Mouse (Mus musculus): ENCODE data around the gene Cmss1. TPM values are rescaled to one million over a fixed set of nuclear protein-coding genes. Genes with fewer than 3 reads are reported as not detected.

The Cmss1 gene
- polyA plus RNA-seq, 1 experiment from 2014 or later, result 26.5 TPM

DNA sequence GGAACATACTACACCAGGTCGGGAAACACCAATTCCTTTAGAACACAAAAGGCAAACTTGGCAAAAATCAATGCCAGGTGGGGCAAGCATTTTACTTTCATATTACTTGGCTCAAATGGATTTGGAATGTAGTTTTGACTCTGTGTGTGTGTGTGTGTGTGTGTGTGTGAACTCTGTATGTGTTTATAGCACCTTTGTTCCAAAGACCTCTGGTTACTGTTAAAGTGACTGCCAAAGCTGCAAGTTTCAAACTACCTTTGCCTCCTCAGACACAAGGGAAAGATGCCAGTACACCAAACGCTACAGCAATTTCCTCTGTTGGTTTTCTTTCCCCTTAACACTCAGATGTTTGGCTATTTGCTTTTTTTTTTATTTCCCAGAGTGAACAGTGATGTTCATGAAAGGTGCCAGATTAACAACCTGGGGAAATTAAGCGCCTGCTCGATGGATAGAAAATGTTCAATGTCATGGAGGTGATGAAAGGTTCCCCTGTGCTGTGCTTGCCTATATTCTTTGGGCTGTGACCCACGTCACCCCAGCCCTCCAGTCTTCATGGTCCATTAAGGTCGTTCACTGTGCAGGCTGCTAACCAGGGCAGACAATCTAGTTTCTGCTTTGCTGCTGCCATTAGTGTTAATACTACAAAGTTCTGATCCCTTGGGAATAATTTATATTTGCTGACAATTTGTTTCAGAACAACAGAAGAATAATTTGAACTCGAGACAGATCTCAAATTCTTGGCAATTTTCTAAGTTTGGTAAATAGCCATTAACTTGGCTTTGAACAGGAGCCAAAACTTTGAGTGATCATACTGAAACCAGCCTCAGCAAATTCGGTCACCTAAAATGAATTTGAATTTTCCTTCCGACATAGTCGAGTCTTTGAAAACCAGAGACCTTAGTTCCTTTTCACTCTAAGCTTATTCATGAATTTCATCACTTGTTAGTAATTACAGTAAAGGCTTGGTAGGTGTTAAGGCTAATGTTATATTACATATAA, 161.3 kb downstream of the Cmss1 start:
- H3K9me3 ChIP-seq (ENCODE audit: control insufficient read depth, low read length), result no peaks in the 10 kb centered on the region
- TF ChIP-seq EP300 (optimal IDR thresholded peaks at IDR 0.05) (no peak), CTCF (IDR thresholded peaks at IDR 0.05; ENCODE audit: low read depth) (no peak)
- no peak overlapping the region for H3K27ac ChIP-seq (replicated peaks)
- 65% methylated on average over 10 of the region's 10 CpGs for WGBS
- no peak overlapping the region for H3K4me3 ChIP-seq (ENCODE audit: low read depth, low read length)
- H3K27me3 ChIP-seq (ENCODE audit: control insufficient read depth, insufficient read depth, low read length), result no peaks in the 10 kb centered on the region
- H3K9ac ChIP-seq (ENCODE audit: low read length), result no peak overlapping the region
- ATAC-seq (ENCODE audit: low FRiP score, low TSS enrichment) (no peak), DNase-seq (ENCODE audit: low spot score) (no peak)
- no peaks in the 10 kb centered on the region for H3K36me3 ChIP-seq (ENCODE audit: control insufficient read depth, insufficient read depth, low read length)
- H3K4me1 ChIP-seq (replicated peaks; ENCODE audit: control insufficient read depth, insufficient read depth), result no peaks in the 10 kb centered on the region
- H3K4me2 ChIP-seq (replicated peaks; ENCODE audit: low read depth), result no peak overlapping the region

DNA sequence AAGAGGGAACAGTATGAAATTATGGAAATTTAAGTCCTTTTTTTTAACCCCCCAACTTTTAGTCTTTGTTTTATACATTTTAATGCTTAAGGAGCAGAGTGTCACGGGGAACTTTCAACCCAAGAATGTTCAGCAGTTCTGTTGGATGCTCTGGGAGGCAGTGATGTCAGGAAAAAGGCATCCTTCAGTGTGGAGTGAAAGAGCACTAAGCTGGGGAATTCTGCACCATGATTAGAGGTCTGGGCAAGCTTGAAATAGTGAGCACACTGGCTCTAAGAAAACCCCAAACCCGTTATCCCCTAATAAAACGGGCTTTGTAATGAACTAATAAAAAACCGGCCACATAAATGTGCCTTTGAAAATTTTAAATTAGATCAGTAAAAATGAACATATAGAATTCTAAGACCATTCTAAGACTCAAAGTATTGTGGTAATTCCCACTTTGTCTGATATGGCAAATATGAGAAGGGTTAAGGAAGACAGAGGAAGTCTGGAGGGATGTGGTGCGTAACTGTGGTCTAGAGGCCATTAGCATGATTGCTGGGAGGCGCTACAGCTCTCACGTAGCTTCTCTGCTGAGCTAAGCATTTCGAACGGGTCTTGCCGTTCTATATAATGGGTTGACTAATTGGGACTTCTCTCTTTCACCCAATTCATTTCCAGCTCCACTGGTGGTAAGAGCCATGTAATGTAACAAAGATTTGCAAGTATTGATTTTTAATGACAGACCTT, 165.8 kb downstream of the Cmss1 start:
- no peaks in the 10 kb centered on the region for H3K36me3 ChIP-seq (ENCODE audit: control insufficient read depth, insufficient read depth, low read length)
- WGBS, result 83% methylated on average over 10 of the region's 10 CpGs
- no peak for TF ChIP-seq EP300 (optimal IDR thresholded peaks at IDR 0.05)
- no peak for TF ChIP-seq CTCF (IDR thresholded peaks at IDR 0.05; ENCODE audit: low read depth)

DNA sequence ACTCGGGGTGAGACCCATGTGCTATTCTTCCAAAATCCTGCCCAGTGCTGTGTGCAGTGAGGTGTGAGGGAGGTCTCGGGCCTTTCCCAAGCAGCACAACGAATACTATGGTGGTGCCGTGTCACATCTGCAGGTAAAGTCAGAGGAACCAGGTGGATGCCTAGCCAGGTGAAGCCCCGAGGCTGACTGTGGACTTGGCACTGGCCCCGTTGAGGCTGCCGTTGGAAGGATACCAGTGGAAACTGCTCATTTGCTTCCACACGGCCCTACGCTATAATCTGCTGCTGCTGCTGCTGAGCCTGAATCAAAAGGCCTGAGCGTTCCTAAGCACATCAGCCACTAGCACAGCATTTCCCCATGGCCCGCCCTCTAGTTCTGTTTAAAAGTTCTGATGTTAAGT, 167.5 kb downstream of the Cmss1 start:
- Histone ChIP-seq H3K9me3 (ENCODE audit: control insufficient read depth, low read length) (no peaks in the 10 kb centered on the region), H3K27me3 (ENCODE audit: control insufficient read depth, insufficient read depth, low read length) (no peaks in the 10 kb centered on the region), H3K4me3 (ENCODE audit: low read depth, low read length) (no peak overlapping the region), H3K9ac (ENCODE audit: low read length) (no peak overlapping the region), H3K4me2 (replicated peaks; ENCODE audit: low read depth) (no peak overlapping the region), H3K27ac (replicated peaks) (peak overlapping the region; percentile 46), H3K36me3 (ENCODE audit: control insufficient read depth, insufficient read depth, low read length) (no peaks in the 10 kb centered on the region), H3K4me1 (replicated peaks; ENCODE audit: control insufficient read depth, insufficient read depth) (no peaks in the 10 kb centered on the region; the same call in 1 of the 2 replicates)
- 69% methylated on average over 11 of the region's 11 CpGs for WGBS
- no peak for DNase-seq (ENCODE audit: low spot score)
- ATAC-seq (ENCODE audit: low FRiP score, low TSS enrichment), result no peak
- TF ChIP-seq EP300 (optimal IDR thresholded peaks at IDR 0.05) (no peak), CTCF (IDR thresholded peaks at IDR 0.05; ENCODE audit: low read depth) (no peak)

More for the DNA sequence above, 165.8 kb downstream of the Cmss1 start:
- no peaks in the 10 kb centered on the region for H3K27me3 ChIP-seq (ENCODE audit: control insufficient read depth, insufficient read depth, low read length)
- no peak overlapping the region for H3K27ac ChIP-seq (replicated peaks)
- H3K4me2 ChIP-seq (replicated peaks; ENCODE audit: low read depth), result no peak overlapping the region
- no peaks in the 10 kb centered on the region; the same call in 1 of the 2 replicates for H3K4me1 ChIP-seq (replicated peaks; ENCODE audit: control insufficient read depth, insufficient read depth)
- DNase-seq (ENCODE audit: low spot score) (no peak), ATAC-seq (ENCODE audit: low FRiP score, low TSS enrichment) (no peak)
- no peak overlapping the region for H3K9ac ChIP-seq (ENCODE audit: low read length)
- H3K4me3 ChIP-seq (ENCODE audit: low read depth, low read length), result no peak overlapping the region
- H3K9me3 ChIP-seq (ENCODE audit: control insufficient read depth, low read length), result no peaks in the 10 kb centered on the region

DNA sequence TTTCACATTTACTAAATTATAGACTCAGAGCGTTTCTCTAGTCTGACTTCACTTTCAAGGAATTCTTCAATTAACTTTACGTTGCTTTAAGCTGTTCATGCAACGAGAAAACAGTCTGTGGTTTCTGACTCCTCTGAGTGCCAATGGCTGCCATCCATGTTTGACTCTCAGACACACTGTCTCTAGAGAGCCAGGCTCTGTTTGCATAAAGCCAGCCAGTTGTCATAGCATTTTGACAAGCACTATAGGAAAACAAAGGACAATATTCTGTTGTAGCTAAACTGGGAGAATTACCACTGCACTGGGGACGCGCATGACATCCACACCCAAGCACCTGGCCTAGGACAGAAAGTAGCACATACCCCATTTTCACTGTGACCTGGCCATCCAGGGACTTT, 168.4 kb downstream of the Cmss1 start:
- Histone ChIP-seq H3K4me2 (replicated peaks; ENCODE audit: low read depth) (no peak overlapping the region), H3K9me3 (ENCODE audit: control insufficient read depth, low read length) (no peaks in the 10 kb centered on the region), H3K36me3 (ENCODE audit: control insufficient read depth, insufficient read depth, low read length) (no peaks in the 10 kb centered on the region), H3K4me1 (replicated peaks; ENCODE audit: control insufficient read depth, insufficient read depth) (no peaks in the 10 kb centered on the region; the same call in 1 of the 2 replicates), H3K9ac (ENCODE audit: low read length) (no peak overlapping the region), H3K27ac (replicated peaks) (peak overlapping the region; percentile 63; the same call in 1 of the 2 replicates), H3K4me3 (ENCODE audit: low read depth, low read length) (no peak overlapping the region), H3K27me3 (ENCODE audit: control insufficient read depth, insufficient read depth, low read length) (no peaks in the 10 kb centered on the region)
- DNase-seq (ENCODE audit: low spot score), result no peak
- WGBS, result 50% methylated on average over 5 of the region's 5 CpGs
- no peak for ATAC-seq (ENCODE audit: low FRiP score, low TSS enrichment)
- TF ChIP-seq CTCF (IDR thresholded peaks at IDR 0.05; ENCODE audit: low read depth) (no peak), EP300 (optimal IDR thresholded peaks at IDR 0.05) (no peak)

DNA sequence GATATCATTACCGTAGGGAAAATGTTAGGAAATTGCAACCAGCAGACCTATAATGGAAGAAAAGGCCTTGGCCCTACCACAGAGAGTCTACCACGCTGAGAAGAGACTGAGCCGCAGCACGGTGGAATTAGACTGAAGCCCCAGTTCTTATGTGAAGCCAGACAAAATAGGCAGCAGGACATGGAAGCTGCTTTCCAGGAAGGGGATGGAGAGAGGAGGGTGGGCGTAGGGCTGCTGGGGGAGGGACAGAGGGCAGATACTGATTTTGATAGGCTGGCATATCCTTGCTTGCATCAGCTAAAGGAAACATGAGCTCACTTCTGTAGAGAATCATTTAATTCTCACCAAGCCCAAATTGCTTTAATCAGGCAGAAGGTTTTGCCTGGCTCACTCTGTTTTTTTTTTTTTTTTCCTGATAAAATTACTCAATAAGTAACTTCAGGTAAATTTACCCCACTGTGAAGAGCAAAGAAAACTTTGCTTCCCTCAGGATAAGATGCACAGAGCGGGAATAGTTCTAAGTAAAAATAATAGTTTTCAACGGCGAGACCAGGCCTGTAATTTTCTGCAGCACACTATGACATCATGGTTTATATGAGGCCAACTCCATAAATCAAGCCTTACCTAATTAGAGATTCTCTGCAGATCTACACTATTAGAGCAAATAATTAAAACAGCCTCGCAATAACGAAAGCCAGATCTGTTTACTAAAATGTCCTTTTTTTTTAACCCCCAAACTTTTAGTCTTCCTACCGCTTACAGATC, 169.0 kb downstream of the Cmss1 start:
- Histone ChIP-seq H3K36me3 (ENCODE audit: control insufficient read depth, insufficient read depth, low read length) (no peaks in the 10 kb centered on the region), H3K27ac (replicated peaks) (peak overlapping the region; percentile 35; the same call in 1 of the 2 replicates), H3K27me3 (ENCODE audit: control insufficient read depth, insufficient read depth, low read length) (no peaks in the 10 kb centered on the region), H3K4me2 (replicated peaks; ENCODE audit: low read depth) (no peak overlapping the region), H3K4me1 (replicated peaks; ENCODE audit: control insufficient read depth, insufficient read depth) (no peaks in the 10 kb centered on the region; the same call in 1 of the 2 replicates), H3K9me3 (ENCODE audit: control insufficient read depth, low read length) (no peaks in the 10 kb centered on the region), H3K4me3 (ENCODE audit: low read depth, low read length) (no peak overlapping the region), H3K9ac (ENCODE audit: low read length) (no peak overlapping the region)
- ATAC-seq (ENCODE audit: low FRiP score, low TSS enrichment) (peak; percentile 31; the same call in 1 of the 2 replicates), DNase-seq (ENCODE audit: low spot score) (no peak)
- WGBS, result 48% methylated on average over 11 of the region's 11 CpGs
- TF ChIP-seq EP300 (optimal IDR thresholded peaks at IDR 0.05) (no peak), CTCF (IDR thresholded peaks at IDR 0.05; ENCODE audit: low read depth) (no peak)

Measured in stomach, postnatal 0 days (tissue).